Mouse (Mus musculus) neural tube, embryonic 10.5 days (tissue): ENCODE data around the gene Ctcf.

Experiments
- DNase-seq: peaks from one replicate; pipeline ENCODE4 v3.0.0-alpha.2; 2017; ENCODE audit warnings: low spot score; ENCODE audit errors: extremely low spot score

Ctcf gene

DNA sequence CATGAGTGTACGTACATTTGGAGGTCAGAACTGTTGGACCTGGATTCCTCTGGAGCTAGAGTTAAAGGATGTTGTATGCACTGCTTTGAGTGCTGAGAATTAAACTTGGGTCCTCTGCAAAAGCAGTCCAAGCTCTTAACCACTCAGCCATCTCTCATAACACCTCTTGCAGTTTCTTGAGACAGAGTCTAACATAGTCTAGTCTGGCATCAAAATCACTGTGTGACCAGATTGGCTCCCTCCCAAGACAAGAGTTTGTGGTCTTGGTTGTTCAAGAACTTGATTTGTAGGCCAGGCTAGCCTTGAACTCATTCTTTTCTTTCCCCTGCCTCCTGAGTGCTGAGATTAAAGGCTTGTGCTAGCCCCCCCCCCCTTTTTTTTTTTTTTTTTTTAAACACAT lies 12.6 kb downstream of the Ctcf start:
- no peak for DNase-seq

DNA sequence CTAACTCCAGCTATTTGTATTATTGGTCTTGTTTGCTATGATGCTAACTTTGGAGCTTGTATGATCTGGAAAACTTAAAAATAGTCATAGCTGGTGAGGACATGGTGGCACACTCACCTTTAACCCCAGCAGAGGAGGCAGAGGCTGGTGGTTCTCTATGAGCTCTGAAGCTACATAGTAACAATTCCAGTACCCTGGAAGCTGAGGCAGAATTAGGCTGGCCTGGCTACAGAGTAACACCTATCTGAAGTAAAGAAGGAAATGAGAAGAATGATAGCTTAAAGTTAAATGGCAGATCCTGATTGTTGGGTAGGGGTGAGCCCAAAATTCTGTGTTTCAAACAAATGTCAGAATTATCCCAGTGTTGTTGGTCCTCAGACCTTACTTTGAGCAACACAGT lies 21.3 kb downstream of the Ctcf start:
- DNase-seq, result no peak

GRCm38 (mm10) chr8:105661167-105661566 lies 24.8 kb downstream of the Ctcf start:
- DNase-seq, result no peak

DNA sequence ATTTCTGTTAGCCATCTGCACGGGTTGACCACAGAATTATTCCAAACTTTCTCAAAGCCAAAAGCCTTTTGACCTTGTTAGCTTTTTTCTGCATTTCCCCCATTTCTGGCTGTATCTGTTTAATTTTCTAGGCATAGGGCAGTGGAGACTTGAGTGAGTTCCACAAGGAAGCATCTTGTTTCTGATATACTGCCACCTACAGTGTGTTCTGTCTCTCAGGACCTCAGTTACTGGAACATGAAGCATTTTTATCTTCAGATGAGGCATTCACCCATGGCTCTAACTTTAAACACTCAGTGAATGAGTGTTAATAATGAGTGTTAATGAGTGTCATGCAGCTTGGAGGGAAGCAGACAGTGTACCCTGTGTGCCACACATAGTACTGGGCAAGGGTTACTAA lies 41.5 kb downstream of the Ctcf start:
- no peak for DNase-seq

- no peak for DNase-seq
Observed at GRCm38 (mm10) chr8:105685325-105685724, 49.0 kb downstream of the Ctcf start.

GRCm38 (mm10) chr8:105685796-105686308 lies 49.5 kb downstream of the Ctcf start, which contains the start of gene Carmil2:
Carmil2 (plus strand) TSS chr8:105686274.
- DNase-seq, result peak; percentile 54

DNA sequence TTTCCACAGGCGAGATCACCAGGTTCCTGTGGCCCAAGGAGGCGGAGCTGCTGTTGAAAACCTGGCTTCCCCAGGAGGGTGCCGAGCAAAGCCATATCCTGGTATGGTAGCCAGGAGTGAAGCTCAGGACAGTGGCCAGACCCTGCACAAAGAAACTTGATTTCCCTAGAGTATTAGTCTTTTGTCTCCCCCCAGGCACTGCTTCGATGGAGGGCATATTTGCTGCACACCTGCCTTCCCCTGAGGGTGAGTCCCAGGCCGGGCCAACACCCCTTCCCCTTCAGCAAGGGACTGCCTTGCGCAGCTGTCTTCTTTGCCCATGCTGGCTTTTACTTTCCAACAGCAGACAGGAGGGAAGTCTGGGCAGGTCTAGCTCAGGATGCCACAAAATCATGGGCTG lies 50.2 kb downstream of the Ctcf start:
- no peak for DNase-seq

GRCm38 (mm10) chr8:105687512-105687911 lies 51.1 kb downstream of the Ctcf start:
- no peak for DNase-seq

DNA sequence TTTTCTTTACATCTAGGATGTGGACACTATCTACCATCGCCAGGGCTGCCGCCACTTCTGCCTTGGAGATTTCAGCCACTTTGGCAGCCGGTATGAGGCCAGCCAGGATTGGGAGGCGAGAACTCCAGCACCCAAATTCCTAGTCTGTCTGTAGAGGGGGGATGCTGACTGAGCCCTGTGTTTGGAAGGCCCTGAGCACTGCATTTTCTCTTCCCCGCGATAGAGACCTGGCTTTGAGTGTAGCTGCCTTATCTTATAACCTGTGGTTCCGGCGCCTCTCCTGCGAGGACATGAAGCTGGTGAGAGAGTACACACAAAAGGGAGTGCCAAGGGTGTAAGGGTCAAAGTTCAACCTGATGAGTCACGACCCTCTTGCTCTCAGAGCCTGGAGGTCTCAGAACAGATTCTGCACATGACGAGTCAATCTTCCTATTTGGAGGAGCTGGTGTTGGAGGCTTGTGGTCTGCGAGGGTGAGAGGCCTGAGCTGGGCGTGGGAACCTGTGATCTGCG lies 51.9 kb downstream of the Ctcf start:
- no peak for DNase-seq

DNA sequence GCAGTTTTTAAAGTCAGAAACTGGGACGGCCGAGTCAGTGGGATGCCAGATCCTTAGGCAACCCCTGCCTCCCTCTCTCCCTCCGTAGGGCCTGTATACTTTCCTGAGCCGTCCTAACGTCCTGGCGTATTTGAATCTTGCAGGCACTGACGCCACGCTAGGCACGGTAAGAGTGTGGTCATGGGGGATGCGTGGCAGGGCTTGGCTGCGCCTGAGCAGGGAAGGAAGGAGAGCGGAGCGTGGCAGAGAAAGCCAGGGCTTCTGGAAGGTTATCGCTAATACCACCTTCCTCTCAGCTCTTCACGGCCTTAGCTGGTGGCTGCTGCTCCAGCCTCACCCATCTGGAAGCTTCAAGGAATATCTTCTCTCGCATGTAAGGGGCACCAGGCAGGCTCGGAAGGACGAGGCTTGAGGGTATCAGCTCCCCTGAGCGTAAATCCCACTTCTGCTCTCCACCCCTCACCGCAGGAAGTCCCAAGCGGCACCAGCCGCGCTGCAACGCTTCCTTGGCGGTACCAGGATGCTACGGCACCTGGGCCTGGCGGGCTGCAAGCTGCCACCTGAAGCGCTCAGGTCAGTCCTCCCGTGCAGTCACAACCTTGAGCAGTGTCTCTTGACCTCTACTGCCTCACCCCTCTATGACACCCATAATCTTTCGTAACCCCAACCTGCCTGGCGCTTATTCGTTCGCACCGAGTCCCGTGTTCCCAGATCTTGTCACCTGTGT lies 53.1 kb downstream of the Ctcf start:
- DNase-seq, result no peak

DNA sequence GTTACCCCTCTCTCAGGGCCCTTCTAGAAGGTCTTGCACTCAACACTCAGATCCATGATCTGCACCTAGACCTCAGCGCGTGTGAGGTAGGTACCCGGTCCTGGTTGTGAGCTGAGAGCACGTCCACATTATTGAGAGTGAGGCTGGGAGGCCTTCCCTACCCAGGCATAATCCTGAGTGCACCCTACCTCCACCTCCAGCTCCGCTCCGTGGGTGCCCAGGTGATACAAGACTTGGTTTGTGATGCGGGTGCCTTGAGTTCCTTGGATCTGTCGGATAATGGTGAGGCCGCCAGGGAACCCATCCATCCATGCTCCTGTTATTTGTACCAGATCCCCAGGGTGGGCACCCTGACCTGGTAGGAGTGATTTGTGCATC lies 53.6 kb downstream of the Ctcf start:
- no peak for DNase-seq

DNA sequence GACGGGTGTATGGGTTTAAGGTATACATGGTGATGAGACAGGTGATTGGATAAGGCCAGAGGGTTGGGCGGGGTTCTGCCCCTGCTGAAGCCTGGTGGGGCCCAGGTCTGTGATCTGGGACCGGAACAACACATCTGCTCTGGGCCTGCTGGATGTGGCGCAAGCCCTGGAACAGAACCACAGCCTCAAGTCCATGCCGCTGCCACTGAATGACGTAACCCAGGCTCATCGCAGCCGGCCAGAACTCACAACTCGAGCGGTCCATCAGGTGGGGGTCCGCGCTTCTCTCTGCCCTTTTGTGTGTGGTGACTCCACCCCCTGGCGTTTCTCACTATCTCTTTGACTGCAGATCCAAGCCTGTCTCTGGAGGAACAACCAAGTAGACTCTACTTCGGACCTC lies 54.6 kb downstream of the Ctcf start:
- no peak for DNase-seq

DNA sequence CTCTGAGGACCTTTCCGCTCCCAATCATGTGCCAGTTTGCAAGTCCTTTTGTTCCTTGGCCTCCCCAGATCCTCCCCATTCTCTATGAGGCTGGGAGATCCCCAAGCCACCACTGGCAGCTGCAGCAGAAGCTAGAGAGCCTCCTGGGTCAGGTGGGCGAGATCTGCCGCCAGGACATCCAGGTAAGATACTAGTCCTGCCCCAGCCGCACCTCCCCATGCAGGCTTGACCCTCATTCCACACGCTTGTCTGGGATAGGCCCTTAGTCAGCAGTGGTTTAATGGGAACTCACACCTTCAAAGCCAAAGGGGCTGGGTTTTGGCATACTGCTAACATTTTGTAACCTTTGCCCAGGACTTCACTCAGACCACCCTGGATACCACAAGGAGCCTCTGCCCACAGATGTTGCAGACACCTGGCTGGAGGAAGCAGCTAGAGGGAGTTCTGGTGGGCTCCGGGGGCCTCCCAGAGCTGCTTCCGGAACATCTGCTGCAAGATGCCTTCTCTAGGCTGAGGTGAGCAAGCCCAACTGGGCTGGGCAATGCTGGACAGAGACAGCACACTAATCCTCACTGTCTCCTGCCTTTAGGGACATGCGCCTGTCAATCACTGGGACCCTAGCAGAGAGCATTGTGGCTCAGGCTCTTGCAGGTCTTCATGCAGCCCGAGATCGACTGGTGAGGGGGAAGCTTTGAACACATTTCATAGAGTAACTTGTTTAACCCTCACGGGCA lies 56.2 kb downstream of the Ctcf start:
- no peak for DNase-seq

GRCm38 (mm10) chr8:105693648-105694047 lies 57.3 kb downstream of the Ctcf start:
- DNase-seq, result peak; percentile 78

- DNase-seq, result no peak
Observed at GRCm38 (mm10) chr8:105694051-105694799, 57.9 kb downstream of the Ctcf start.

- DNase-seq, result no peak
Observed at GRCm38 (mm10) chr8:105695080-105695780, 58.9 kb downstream of the Ctcf start.

DNA sequence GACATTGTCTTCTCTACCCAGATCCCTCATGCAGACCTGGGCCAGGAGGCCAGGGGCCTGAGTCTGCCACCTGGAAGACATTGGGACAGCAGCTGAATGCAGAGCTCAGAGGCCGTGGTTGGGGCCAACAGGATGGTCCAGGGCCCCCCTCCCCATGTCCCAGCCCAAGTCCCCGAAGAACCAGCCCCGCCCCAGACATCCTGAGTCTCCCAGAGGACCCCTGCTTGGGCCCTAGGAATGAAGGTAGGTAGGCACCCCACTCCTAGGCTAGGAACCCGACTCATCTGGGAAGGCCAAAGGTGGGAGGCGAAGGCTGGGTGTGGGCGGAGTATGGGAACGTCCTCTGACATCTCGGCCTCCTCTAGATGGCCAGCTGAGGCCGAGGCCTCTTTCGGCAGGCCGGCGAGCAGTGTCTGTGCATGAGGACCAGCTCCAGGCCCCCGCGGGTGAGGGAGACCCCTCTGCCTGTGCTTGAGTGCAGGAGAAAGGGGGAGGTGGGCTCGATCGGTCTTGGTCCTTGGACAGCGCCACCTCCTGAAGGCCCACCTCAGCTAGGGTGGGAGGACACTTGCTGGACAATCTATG lies 60.9 kb downstream of the Ctcf start:
- DNase-seq, result no peak

- no peak for DNase-seq
Observed at GRCm38 (mm10) chr8:105698734-105699133, 62.4 kb downstream of the Ctcf start.

DNA sequence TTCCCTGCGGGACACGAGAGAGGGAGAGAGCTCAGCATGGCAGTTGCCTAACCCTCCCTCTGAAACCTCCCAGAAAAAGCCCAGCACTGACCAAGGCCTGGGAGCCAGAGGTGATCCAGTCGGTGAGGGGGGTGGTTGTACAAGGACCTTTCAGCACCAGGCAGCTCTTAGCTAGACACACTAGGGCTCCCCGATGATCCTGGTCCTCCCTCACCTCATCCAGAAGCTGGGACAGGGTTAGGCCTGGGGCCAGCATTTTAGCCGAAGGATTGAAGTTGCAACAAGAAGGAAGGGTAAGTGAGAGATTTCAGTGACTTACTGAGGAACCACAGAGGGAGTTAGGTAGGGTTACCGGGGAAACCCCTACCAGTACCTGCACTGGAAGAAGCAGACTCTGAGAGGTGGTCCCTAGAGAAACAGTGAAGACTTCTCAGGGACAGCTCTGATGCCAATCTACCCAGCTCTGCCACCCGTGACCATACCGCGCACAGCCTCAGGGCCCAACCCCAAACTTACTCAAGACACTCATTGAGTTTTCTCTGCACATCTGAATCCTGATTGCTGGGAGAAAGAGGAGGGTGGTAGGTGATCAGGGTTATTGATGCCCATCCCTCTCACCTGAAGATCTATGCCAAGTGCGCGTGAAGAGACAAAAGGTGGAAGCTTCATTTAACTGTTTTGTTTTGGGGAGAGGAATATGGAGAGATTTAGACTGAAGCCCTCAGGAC lies 63.3 kb downstream of the Ctcf start:
- no peak for DNase-seq

GRCm38 (mm10) chr8:105700566-105700965 lies 64.2 kb downstream of the Ctcf start:
- DNase-seq, result no peak
